Mouse (Mus musculus): ENCODE measurements around the gene Fam19a1.

GRCm38 (mm10) chr6:96578649-96579048 is 465.7 kb downstream of the Fam19a1 start:
- TF ChIP-seq CTCF (IDR thresholded peaks at IDR 0.05; ENCODE audit: low read depth, low read length) (no peak), POLR2A (IDR thresholded peaks at IDR 0.05; ENCODE audit: borderline replicate concordance, low read depth, low read length) (no peak)

Data from bone marrow macrophage, adult 2 months (primary cell).